Mouse (Mus musculus) naive thymus-derived CD4-positive, alpha-beta T cell, adult 2 months (primary cell): Measurements from ENCODE around the gene Rnf34.
A peak's percentile ranks its signal among the peaks of the same experiment; 100 is the strongest.

Source experiments
- DNase-seq: peaks from one replicate; pipeline ENCODE4 v3.0.0-alpha.2; 2011; ENCODE audit warnings: low read depth

Gene Rnf34

DNA sequence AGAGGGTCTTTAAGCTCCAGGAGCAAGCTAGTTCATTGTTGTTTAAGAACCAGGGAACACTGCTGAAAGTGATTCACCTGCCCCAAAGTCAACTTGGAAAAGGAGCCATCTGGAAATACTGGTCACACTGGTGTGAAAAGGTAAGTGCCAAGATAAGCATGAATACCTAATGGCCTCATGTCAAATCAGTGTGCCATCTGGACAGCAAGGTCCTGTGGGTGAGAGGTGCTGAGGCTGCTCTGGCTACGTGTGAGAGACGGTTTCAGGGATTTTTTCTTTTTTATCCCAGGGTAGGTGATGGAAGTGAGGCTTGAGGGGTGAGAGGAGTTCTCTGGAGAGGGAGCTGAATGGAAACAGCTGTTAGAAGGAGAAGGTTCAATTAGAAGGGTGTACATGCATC, 23.7 kb downstream of the Rnf34 start:
- DNase-seq = no peak

DNA sequence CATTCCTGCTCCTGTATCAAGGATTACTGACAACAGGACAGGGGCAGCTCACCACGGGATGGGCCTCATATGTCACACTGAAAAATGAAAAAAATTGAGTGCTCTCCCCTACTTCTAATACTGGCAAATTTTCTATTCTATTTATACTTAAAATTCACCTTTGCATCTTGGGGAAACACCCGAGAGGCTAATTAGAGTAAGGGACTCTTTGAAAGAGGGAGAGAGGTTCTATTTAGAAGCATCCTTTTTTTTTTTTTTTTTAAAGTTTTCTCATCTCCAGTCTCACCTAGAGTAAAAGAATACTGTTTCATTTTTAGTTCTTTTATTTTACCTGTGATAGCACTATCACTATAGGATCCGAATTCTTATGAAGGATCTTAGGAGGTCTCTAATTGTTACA, 24.5 kb downstream of the Rnf34 start:
- DNase-seq = no peak

DNA sequence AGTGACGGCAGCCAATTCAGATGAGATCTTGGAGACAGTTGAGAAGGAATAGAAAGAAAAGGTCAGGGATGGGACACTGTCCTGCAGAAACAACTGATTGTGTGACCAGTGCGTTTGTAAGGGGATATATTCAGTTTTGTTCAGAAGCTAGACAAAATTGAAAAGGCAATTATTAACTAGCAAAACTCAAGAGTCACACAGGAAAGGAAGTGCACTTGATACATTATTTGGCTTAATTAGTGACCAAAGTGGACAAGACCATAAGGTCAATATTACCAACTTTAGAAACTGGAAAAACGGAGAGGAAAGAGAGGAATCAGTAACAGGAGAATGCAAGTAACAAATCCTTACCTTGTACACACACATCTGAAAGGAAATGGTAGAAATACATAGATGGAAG, 26.8 kb downstream of the Rnf34 start:
- no peak for DNase-seq

DNA sequence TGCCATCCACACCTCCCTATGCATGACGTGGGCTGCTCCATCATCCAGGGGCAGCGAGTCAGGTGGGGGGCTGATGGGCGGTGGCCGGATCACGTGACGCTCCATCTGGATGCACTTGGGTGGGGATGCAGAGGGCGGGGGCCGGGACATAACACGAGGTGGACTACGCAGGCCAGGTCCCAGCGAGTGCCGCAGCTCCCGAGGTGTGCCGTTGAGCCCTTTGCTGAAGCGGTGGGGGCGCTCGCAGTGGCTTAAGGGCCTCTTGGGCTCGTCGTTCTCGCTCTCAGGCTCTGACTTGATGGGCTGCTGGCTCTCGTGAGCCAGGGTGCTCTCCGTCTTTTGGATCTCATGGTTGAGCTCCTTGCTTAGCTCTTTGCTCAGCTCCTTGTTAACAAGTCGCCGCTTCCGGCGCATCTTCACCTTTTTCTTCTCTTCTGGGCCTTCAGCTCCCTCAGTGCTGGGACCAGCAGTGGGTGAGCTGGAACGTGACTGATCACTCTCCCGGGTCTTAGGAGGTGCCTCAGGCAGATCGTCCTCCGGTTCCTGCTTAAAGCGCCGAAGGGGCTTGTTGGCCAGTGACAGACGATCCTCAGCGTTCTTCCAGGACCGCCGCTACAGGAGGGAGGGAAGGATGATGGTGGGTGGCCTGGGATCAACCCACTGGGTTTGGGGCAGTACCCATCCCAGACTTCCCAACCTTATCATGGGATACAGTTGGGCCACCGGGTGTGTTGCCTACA, 30.6 kb downstream of the Rnf34 start:
- no peak for DNase-seq

DNA sequence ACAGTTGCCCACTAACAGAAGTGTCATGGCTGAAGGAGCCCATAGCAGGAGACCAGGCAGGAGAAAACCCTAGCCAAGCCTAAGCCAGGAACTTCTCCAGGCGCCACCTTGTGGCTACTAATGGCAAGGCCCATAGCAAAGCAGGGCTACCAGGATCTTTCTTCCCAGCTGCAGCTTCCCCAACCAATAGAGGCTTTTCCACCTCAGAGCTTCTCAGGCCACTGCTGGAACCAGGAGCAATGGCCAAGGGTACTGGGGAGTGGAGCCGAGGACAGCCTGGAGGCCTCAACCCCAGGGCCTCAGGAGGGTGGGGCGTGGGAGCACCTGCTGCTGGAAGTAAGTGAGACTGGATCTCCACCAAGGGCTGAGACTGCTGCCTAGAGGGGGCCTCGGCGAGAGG, 31.5 kb downstream of the Rnf34 start:
- DNase-seq = peak; percentile 77

DNA sequence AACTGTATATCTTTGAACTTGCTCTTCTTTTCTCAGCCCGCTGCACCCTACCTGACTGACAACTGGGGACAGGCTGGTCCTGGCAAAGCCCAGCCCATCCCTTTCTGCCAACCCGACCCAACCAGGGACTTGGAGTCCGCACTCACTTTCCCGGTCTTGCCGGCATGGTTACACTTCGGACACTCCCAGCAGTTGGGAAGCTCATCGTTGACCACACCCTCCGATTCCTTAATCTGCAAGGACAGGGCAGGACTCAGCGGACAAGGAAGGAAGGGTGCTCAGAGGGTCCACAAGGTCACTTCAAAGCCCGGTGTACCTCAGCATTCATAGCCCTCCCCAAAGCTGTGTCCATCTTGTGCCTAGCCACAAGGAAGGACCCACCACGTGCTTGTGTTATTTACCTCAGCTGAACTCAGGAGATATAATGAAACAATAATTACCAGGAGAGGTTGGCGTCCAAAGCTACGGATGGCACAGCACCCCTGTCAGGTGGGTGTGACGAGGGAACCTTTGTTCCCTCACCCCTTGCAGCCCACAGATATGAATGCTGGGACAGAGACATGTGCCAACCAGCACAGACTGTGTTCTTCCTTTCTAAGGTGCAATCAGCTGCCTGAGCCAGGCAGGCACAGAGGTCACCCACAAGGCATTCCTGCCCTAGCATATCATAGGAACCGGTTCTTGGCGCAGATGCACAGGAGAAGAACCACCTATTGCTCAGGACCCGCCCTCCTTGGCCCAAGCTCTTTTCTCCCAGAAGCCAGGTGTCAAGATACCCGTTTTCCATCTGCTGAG, 32.6 kb downstream of the Rnf34 start:
- no peak for DNase-seq

DNA sequence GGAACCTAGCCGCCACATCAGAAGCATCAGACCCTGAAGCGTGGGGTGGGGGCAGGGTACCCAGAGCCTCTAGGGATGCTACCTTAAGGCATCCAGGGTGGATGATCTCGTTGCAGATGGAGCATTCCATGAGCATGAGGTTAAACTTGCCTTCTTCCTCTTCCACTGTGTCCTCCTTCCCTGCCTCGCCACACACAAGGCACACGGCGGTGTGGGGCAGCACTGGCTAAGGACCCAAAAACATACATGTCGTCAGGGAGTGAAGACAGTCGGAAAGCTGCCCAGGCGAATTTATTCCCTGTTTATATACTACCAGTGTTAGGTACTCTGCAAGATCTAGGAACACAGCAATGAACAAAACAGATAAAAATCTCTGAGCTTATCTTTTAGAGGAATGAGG, 33.4 kb downstream of the Rnf34 start:
- DNase-seq = no peak

DNA sequence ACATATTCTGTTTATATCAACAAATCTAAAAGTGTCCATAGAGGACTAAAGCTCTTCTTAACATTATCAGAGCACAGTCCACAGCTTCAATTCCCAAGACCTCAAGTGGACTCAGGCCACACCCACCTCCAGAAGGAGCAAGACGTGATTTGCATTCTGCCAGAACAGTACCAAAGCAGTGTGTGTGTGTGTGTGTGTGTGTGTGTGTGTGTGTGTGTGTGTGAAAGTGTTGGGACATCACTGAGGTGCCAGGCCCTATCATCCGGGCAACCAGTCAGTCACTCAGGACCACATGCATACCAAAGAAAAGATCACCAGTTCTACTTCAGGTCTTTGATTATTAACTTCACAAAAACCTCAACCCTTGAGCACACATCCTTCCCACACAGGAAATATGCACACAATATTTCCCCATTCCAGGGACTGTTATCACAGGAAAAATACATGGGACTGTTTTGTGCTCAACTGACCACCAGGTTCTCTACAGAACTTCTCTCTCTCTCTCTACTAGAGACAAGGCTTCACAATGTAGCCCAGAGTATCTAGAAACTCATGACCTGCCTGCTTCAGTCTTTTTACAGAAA, 33.9 kb downstream of the Rnf34 start:
- no peak for DNase-seq

DNA sequence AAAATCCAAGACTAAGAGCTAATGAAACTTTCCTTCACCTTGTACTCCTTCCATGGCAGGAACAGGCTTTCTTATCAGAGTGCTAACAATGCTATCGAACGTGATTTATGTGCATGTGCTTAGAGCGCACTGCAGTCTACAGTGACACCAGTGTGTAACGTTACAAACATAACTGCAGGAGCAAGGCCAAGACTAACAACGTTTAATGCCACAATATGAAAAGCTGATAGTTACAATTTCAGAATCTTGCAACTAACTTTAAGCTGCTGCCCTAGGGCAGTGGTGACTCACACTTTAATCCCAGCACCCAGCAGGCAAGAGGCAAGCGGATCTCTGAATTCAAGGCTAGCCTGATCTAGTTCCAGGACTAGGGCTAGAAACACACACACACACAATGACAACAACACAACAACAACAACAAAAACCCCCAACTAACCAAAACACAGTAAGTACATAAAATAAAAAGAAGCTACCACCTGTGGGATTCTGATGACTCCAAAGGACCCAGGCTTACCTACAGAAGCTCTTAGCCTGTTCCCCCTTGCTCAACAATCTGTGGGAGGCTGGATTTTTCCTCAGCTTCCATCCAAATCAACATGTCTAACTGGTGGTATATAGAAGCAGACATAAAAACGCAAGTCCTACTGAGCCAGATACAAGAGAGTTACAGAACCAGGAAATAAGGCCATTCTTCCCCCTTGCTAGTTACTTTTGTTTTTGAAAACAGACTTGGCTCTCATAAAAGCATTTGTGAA, 34.9 kb downstream of the Rnf34 start:
- no peak for DNase-seq

DNA sequence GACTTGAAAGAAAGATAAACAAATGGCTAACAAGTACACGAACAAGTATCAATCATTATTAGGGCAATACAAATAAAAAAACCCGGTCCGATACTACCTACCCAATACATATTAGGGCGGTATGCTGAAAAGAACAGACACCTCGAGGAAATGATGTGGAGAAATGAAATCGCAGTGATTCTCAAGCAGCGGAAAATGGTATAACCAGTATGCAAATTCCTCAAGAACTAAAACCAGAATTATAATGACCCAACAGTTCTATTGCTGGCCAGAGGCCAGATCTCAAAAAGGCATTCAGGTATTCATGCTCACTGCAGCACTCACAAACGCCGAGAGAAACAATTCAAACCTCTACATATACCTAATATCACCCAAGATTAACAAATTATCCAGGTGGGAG, 37.2 kb downstream of the Rnf34 start:
- DNase-seq = no peak

DNA sequence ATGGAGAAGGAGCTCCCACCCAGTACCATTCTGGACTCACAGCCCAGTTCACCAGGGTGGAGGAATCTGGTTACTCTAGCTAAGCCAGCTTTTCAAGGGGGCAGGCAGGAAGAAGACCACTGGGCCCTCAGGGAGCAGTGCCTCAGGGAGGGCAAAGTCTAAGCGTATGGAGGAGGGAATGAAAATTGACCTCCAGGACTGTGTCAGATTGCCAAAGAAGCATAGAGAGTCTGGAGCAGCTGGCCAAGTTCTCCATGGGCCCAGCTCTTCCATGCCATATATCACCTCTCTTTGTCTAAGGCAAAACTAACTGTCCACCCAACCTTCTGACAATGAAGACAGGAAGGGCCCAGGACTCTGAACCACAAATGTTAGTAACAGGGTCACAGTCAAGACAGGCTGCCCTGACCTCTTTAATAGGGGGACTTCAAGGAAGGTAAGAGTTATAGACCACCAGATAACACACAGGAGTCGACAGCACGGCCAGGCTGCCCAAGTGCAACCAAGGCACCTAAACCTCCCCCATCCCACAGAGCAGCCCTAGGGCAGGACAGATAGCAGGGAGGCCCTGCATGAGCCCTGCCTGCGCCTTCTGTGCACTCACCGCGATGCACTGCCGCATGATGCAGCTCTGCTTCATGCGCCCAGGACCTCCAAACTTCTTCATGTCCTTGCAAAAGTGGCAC, 38.2 kb downstream of the Rnf34 start:
- DNase-seq = no peak

DNA sequence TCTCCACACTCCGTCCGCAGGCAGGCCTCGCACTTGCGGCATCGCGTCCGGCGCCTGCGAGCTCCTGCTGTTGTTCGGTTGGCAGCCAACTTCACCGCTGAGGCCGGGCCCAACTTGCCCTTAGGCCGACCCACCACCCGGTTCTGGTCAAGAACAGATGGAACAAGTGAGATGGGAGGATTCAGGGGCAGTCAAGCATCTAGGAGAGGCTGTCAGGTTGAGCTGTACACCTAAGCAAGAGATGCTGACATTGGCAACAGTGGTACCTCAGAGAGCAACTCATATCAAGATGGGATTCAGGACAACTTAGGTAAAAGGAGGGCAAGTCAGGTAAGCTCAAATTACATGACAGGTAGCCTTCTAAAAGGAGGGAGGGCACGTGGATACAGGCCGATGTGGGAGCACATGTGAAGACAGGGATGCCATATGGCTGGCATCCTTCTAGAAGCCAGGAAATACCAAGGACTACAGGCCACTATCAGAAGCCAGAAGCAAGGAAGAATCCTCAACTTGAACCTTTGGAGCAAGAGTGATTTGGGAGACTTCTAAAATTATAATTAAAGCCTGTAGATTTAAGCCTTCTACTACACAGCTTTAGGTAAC, 38.9 kb downstream of the Rnf34 start:
- DNase-seq = no peak

DNA sequence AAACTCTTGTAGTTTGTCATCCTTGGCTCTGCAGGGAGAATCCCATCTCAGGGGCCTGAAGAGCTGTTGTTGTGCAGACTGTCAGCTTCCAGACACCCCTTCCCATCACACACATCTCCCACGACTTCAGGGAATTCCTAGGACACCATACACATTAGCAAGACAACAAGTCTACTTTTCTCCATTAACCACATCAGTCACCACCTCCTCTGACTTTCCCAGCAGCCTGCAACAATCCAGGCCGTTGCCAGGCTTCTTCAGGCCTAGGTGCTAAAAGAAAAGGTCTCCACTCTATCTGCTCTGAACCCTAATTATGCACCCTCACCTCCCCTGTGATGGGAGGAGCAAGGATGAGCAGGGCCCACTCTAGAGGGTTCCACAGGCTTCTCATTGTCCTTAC, 40.5 kb downstream of the Rnf34 start:
- no peak for DNase-seq

DNA sequence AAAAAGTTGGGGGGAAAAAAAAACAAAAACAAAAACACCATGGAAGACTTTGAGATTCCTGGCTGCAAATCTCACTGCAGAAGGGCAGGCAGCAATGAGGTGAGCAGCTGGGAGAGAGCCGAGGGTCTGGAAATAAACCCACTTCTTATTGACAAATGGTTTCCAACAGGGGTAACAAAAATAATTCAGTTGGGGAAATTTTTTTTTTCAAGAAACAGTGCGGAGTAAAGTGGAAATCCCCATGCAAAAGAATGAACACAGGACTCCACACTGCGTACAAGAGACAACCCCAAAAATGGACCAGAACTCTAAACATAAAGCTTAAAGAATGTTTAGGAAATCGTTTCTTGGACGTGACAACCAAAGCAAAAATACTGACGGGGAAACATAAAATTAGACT, 43.4 kb downstream of the Rnf34 start:
- DNase-seq = no peak

DNA sequence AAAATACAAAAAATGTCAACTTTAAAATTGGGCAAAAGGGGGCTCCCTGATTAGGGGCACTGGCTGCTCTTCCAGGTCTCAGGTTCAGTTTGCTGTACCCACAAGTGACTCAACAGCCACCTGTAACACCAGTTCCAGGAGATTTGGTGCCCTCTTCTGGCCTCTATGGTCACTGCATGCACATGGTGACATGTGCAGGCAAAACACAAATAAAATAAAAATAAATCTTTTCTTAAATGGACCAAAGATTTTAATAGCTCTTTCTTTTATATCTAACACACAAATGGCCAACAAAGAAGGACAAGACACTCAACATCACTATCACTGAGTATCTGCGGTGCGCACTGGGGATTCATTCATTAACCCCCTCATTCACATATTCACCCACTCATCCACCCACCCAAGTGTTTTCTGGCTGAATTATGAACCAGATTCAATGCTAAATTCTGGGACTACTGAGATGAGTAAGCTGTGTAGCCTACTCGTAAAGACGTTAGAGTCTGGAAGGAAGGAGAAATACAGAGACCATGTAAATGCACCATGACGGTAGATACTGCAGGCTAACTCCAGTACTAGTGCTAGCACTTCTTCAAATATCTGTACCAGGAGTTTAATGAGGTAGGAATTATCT, 44.3 kb downstream of the Rnf34 start:
- DNase-seq = peak; percentile 85

DNA sequence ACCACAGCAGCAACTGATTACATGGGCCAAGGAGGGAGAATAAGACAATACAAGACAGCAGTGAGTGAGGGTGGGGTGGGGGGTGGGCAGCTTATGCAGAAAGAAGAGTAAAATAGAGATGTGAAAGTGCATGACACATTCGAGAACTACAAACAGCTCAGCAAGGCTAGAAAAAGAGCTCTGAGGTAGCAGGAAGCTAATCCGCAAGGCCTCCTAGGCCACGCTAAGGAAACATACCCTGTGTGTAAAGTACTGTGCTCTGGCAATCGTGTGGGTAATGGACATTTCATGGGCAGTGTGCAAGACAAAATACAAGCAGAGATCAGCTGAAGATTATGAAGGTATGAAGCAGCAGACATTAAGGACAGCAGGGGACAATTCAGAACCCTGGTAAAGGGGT, 45.0 kb downstream of the Rnf34 start:
- DNase-seq = no peak

DNA sequence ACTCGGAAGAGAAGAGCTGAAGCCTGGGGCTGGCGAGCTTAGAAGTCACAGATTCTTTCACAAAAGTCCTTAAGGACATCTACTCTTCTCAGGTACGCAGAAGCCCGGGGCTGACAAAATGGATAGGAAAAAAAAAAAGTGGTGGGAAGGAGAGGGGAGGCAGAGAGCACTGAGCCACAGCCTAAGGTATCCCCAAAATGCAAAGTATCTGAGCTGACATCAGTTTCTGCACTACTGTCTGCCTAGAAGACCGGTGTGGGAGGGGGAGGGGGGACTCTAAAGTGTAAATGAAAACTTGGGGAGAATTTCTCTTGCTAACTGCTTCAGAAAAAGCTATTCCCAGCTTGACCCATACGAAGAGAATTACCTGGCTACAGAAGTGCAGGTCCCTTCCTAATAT, 48.3 kb downstream of the Rnf34 start:
- DNase-seq = no peak

DNA sequence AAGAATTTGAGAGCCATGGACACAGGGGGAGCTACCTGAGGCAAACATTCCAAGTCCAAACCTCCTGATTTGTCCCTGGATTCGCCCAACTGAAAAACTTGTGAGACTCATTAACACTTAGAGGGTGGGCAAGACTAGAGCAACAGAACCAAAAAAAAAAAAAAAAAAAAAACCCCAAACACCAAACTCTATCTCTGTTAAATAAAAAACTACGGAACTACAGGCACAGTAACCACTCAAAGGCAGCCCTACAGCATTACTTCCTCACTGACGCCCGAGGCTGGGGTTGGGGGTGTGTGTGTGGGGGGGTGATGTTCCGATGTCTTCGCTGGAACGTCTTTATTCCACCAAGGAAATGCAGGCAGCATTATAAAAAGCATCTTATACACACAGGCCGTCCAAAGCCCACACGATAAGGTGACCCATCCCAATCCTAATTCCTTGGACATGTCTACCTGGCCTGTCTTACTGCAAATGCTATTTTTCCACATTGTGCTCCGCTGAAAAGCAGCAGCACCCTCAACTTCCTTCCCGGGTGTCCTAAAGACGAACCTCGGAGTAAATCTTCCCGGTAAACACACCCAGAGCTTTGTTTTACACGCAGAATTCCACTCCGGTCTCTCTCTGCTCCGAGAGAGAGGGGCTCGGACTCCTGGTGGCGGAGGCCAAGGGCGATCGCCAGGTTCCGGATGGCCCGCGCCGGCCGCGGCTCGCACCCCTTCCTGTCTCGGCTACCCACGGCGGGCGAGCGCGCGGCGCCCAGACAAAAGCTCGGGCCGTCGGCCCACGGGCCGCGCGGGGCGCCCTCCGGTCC, 49.3 kb downstream of the Rnf34 start:
- DNase-seq = peak; percentile 58

DNA sequence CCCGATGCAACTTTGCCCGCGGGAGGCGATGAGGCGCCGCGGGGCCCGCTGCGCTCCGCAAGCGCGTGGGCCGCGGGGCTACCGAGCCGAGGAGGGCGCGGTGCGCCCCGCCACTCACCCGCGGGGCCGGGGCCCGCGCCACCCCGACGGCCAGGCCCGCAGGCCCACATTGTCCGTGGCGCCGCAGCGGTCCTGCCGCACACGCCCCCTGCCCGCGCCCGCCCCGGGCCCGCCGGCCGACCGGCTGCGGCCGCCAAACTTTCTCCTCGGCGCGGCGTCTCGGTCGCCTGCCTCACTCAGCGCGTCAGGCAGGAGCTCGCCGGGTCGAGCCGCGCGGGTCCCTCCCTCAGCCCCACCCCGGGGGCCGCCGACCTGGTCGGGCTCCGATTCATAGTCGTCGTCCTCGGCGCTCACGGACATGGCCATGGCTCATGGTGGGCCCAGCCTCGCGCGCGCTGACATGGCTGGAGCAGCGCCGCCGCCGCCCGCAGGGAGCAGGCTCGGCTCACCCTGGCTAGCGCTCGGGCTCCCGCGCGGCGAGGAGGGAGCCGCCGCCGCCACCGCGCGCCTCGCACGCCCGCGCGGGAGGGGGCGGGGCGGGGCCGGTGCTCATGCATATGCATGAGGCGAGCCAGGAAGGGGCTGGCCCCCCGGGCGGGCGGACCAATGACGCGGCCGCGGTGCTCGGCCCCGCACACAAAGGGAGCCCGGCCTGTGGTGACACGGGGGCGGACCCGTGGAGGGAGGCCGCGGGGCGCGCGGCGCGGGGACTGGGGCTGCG, 50.1 kb downstream of the Rnf34 start:
- DNase-seq = peak; percentile 91
